Mouse (Mus musculus): Measurements from ENCODE around the gene Rbm4b. TPM values are rescaled to one million over a fixed set of nuclear protein-coding genes. Genes with fewer than 3 reads are reported as not detected.
"Not testable (repeated sequence)": the region's sequence is repeated elsewhere in the genome, so short reads cannot be mapped to it uniquely, and the experiment has no call there.

Gene Rbm4b
- total RNA-seq, 2 experiments from 2014 or later = 2.5 to 3.4 TPM

DNA sequence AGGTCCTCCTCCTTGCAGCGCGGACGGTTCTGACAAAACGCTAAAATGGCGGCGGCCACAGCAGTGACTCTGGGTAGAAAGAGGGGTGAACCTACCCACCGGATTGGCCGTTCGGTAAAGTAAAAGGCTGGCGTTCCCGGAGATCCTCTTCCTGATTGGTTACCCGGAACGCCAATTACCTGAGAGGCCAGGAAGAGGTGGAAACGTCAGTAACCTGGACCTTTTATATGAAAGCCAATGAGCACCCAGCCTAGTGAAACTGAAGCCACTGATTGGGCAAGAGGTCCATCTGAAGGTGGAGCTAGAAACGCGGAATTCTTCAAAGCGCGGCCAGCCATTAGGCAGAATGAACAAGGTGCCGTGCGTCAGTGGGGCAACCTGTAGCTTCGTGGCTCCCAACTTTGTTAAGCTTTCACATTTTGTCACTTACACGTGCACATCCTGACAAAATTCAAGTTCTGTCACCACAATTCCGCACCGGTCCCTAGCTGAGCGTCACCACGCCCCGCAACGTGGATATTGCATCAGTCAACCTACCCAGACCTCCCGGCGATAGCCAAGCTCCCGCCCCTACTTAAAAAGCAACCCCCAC is 37.6 kb downstream of the Rbm4b start, which contains the start of gene Rbm4:
Gene Rbm4, minus strand, starts transcription at position 71 of the 592 bp plus-strand sequence.
- intact Hi-C loops (cut with DNase I; ENCODE audit: low total_unique reads) = no loop called here

DNA sequence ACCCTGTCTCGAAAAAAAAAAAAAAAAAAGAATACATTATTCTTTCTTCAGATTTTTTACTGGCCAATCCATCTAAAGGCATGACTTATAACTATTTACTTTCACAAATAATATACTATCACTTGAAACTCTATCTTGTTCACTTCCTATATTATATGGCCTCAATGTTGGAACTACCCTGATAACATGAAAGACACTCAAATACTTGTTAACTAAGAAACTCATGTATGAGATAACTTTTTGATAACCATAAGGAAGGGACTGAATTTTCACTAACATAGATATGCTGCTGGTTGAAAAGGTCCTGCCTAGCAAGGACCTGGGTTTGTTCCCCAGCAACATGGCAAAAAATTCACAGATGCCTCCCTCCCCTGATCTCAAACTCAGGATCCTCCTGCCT is 39.6 kb downstream of the Rbm4b start:
- DNase-seq = no peak
- intact Hi-C loops (cut with DNase I; ENCODE audit: low total_unique reads) = no loop called here

More for the DNA sequence above, 37.6 kb downstream of the Rbm4b start, which contains the start of gene Rbm4:
- DNase-seq = peak; percentile 95

DNA sequence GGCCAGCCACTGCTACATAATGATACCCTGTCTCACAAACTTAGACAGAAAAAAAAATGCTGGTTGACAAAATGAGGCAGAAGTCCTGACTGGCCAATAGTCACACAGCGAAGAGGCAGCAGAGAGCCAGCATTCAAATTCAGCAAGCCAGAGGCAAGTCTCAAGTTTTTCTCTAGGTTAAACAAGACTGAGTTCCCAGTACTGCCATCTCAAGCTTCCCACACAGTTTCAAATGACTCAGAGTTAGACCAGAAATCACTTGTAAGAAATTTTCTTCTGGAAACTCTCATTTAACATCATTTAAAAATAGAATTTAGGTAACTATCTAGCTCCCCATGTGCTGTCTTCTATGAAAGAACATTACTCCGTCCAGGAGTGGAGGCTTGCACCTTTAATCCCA is 41.5 kb downstream of the Rbm4b start:
- intact Hi-C loops (cut with DNase I; ENCODE audit: low total_unique reads) = no loop called here
- no peak for DNase-seq

DNA sequence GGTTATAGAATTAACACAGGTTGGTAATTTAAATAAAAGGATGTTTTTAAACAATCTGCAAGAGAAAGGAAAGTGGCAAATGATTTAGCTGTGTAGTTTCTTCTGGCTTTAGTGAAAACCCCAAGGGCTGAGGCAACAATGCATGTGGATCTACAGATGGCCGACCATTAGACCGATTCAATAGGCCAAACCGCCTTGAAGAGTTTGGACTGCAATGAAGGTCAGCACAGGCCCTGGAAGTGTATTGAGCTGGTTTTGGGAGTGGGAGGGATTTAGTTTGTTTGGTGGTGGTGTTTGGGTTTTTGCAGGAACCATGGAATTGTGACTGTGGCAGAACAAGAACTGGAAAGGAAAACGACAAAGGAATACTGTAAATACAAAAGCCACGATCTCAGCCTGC is 42.8 kb downstream of the Rbm4b start:
- intact Hi-C loops (cut with DNase I; ENCODE audit: low total_unique reads) = no loop called here
- DNase-seq = no peak

GRCm38 (mm10) chr19:4802691-4803091 is 46.4 kb downstream of the Rbm4b start:
- intact Hi-C loops (cut with DNase I; ENCODE audit: low total_unique reads) = loop anchor here (5.0 kb wide), 1 partner anchor 35 kb away; no protein-coding TSS in a partner anchor
- no peak for DNase-seq

- intact Hi-C loops (cut with DNase I; ENCODE audit: low total_unique reads) = loop anchor here (5.0 kb wide), 1 partner anchor 36 kb away; no protein-coding TSS in a partner anchor
- no peak for DNase-seq
These were observed 47.0 kb downstream of the Rbm4b start for GRCm38 (mm10) chr19:4803283-4803682.

DNA sequence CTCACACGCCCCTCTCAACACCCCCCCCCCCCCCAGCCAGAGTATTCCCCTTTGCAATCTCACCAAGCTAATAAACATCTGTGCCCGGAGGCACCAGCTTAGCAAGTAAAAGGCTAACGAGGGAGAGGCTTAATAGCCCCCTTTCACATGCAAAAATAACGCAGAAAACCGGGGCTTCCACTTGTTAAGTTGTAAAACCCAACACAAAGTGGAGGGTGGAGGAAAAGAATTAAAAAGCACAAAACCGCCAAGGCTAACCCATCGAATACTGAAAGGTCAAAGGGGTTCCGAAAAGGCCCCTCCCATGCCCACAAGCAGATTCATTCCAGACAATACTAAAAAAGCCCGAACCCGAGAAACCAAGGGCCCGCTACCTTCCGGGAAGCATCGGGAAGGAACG is 54.0 kb downstream of the Rbm4b start:
- DNase-seq = no peak
- intact Hi-C loops (cut with DNase I; ENCODE audit: low total_unique reads) = no loop called here

- intact Hi-C loops (cut with DNase I; ENCODE audit: low total_unique reads) = no loop called here
- DNase-seq = peak; percentile 78
These were observed 54.4 kb downstream of the Rbm4b start for GRCm38 (mm10) chr19:4810746-4811062.

DNA sequence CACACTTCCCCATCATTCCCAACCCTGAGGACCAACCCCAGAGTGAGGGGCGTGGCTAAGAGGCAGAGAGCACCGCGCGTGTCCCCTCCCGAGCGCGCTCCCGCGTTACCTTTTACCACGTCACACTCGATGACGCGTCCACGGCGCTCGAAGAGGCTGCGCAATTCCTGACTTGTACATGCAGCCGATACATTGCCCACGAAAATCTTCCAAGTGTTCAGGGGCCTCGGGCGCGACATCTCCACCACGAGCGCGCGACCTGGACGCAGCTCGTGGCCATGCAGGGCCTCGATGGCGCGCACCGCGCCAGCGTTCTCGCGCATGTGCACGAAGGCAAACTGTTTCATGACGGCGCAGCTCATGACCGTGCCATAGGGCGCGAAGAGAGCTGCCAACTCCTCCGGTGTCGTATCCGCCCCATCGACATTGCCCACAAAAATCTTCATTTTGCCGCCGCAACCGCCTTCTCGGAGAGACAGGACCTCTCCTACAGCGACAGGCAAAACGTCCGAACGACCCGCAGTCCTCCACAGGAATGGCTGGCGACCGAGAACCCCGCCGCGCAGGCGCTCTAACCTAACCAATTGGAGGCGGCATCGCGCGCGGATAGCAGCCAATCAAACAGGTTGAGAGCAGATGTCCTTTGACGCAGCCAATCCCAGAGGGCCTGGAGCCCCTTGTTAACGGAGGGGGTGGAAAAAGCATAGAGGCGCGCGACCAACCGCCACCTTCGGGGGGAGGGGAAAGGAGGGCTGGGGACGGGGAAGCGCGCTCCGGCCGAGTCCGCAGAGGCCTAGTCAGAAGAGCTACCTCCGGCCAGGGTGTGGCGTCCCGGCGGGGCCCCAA is 55.0 kb downstream of the Rbm4b start, which contains the start of the genes Gm21992 and Rbm14:
Gene Gm21992, minus strand, starts transcription at position 550 of the 846 bp plus-strand sequence.
Gene Rbm14, minus strand, starts transcription at position 572 of the 846 bp plus-strand sequence.
- peak; percentile 98 for DNase-seq
- intact Hi-C loops (cut with DNase I; ENCODE audit: low total_unique reads) = no loop called here

- intact Hi-C loops (cut with DNase I; ENCODE audit: low total_unique reads) = loop anchor here (2.0 kb wide), 1 partner anchor 57 kb away; no protein-coding TSS in a partner anchor
- DNase-seq = no peak
These were observed 55.6 kb downstream of the Rbm4b start for GRCm38 (mm10) chr19:4811909-4812242.

DNA sequence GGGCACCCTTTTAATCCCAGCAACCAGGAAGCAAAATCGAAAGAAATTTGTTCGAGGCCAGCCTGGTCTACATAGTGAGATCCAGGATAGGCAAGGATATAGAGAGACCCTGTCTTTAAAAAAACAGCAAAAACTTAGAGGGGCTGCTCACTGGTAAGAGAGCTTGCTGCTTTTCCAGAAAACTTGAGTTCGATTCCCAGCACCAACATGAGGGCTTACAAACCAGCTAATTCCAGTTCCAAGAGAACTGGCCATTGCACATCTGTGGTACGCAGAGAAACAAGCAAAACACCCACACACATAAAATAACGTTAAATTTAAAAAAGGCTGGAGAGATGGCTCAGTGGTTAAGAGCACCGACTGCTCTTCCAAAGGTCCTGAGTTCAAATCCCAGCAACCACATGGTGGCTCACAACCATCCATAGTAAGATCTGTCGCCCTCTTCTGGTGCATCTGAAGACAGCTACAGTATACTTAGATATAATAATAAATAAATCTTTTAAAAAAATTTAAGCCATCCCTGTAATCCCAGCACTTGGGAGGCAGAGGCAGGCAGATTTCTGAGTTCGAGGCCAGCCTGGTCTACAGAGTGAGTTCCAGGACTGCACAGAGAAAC is 56.1 kb downstream of the Rbm4b start:
- DNase-seq = not testable (repeated sequence)
- intact Hi-C loops (cut with DNase I; ENCODE audit: low total_unique reads) = loop anchor here (2.0 kb wide), 1 partner anchor 58 kb away; no protein-coding TSS in a partner anchor

DNA sequence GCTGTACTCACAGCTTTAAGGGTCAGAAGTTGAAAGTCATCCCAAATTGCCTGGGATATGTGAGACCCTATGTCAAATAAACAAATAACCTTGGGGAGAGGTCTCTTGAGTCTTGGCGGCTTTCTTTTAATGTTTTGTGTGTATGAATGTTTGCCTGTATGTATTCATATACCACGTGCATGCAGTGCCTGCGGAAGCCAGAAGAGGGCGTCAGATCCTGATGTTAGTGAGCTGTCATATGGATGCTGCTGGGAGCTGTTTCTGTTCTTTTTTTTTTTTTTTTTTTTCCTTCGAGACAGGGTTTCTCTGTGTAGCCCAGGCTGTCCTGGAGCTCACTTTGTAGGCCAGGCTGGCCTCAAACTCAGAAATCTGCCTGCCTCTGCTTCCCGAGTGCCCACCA is 56.7 kb downstream of the Rbm4b start:
- intact Hi-C loops (cut with DNase I; ENCODE audit: low total_unique reads) = loop anchor here (2.0 kb wide), 1 partner anchor 58 kb away; no protein-coding TSS in a partner anchor
- DNase-seq = no peak

Other genes starting within 250 kb of the Rbm4b start
- 10 to 100 TPM; 16.1 to 17.4 TPM for gene Pcx, start 246.0 kb upstream of the Rbm4b start, total RNA-seq (2021)
- 1 to 10 TPM; 2.3 to 3.2 TPM for gene Lrfn4, start 140.8 kb upstream of the Rbm4b start, total RNA-seq (2021)
- gene Rce1, start 130.9 kb upstream of the Rbm4b start, total RNA-seq (2021) = 1 to 10 TPM; 5.8 to 7.1 TPM
- gene Gm960, start 57.8 kb upstream of the Rbm4b start, total RNA-seq (2021) = under 1 TPM; 0.12 to 0.71 TPM
- gene Sptbn2, start 45.3 kb upstream of the Rbm4b start, total RNA-seq (2021) = under 1 TPM; 0.23 to 0.40 TPM
- gene Rbm4, start 37.4 kb downstream of the Rbm4b start, total RNA-seq (2021) = 10 to 100 TPM; 32.3 to 36.9 TPM
- gene Gm21992, start 55.1 kb downstream of the Rbm4b start, total RNA-seq (2021) = 10 to 100 TPM in 1 of 2 experiments, 1 to 10 TPM in 1; 9.0 to 11.9 TPM
- 10 to 100 TPM; 13.6 to 13.9 TPM for gene Rbm14, start 55.1 kb downstream of the Rbm4b start, total RNA-seq (2021)
- 10 to 100 TPM; 31.4 to 34.1 TPM for gene Ccs, start 82.8 kb downstream of the Rbm4b start, total RNA-seq (2021)
- not detected for gene Ccdc87, start 82.9 kb downstream of the Rbm4b start, total RNA-seq (2021)
- gene Ctsf, start 98.6 kb downstream of the Rbm4b start, total RNA-seq (2021) = 10 to 100 TPM; 29.5 to 38.2 TPM
- 1,000 to 10,000 TPM; 5,946 to 6,289 TPM for gene Actn3, start 121.4 kb downstream of the Rbm4b start, total RNA-seq (2021)
- gene Zdhhc24, start 122.2 kb downstream of the Rbm4b start, total RNA-seq (2021) = 1 to 10 TPM; 3.3 to 3.7 TPM
- gene Bbs1, start 150.1 kb downstream of the Rbm4b start, total RNA-seq (2021) = 1 to 10 TPM; 3.0 to 3.1 TPM
- gene Dpp3, start 171.8 kb downstream of the Rbm4b start, total RNA-seq (2021) = 10 to 100 TPM; 25.8 to 28.4 TPM
- under 1 TPM; 0.60 to 0.96 TPM for gene Peli3, start 186.6 kb downstream of the Rbm4b start, total RNA-seq (2021)
- 10 to 100 TPM; 51.5 to 52.3 TPM for gene Mrpl11, start 205.7 kb downstream of the Rbm4b start, total RNA-seq (2021)
- gene Npas4, start 233.8 kb downstream of the Rbm4b start, total RNA-seq (2021) = not detected

All from gastrocnemius, postnatal 14 days (tissue).